Mouse (Mus musculus): Measurements from ENCODE around the gene Ppef2. TPM values are rescaled to one million over a fixed set of nuclear protein-coding genes. Genes with fewer than 3 reads are reported as not detected.
"Not testable (repeated sequence)": the region's sequence is repeated elsewhere in the genome, so short reads cannot be mapped to it uniquely, and the experiment has no call there.

Ppef2 gene
- polyA plus RNA-seq, 1 experiment from 2014 or later, result 0.68 TPM

GRCm38 (mm10) chr5:92205184-92205583 is 50.9 kb downstream of the Ppef2 start:
- Histone ChIP-seq H3K9ac (ENCODE audit: low read depth, low read length) (no peak overlapping the region), H3K9me3 (ENCODE audit: control insufficient read depth, low read length) (no peaks in the 10 kb centered on the region), H3K36me3 (ENCODE audit: control insufficient read depth, insufficient read depth, low read length) (peaks cover 21% of the 10 kb centered on the region; the same call in 1 of the 2 replicates), H3K4me3 (ENCODE audit: low read length) (no peak overlapping the region), H3K4me1 (ENCODE audit: control insufficient read depth, insufficient read depth, low read depth, low read length) (no peaks in the 10 kb centered on the region), H3K27me3 (replicated peaks; ENCODE audit: control insufficient read depth, insufficient read depth, low read length) (no peaks in the 10 kb centered on the region), H3K27ac (ENCODE audit: low read depth, low read length) (no peak overlapping the region), H3K4me2 (ENCODE audit: low read length) (no peak overlapping the region)
- no peak for ATAC-seq
- WGBS, result 87% methylated on average over 7 of the region's 7 CpGs

GRCm38 (mm10) chr5:92204162-92205036 is 51.7 kb downstream of the Ppef2 start:
- ATAC-seq, result no peak
- H3K4me1 ChIP-seq (ENCODE audit: control insufficient read depth, insufficient read depth, low read depth, low read length), result no peaks in the 10 kb centered on the region
- WGBS, result 93% methylated on average over 6 of the region's 6 CpGs
- H3K9ac ChIP-seq (ENCODE audit: low read depth, low read length), result no peak overlapping the region
- H3K27me3 ChIP-seq (replicated peaks; ENCODE audit: control insufficient read depth, insufficient read depth, low read length), result no peaks in the 10 kb centered on the region
- H3K4me3 ChIP-seq (ENCODE audit: low read length), result no peak overlapping the region
- H3K27ac ChIP-seq (ENCODE audit: low read depth, low read length), result no peak overlapping the region
- no peak overlapping the region for H3K4me2 ChIP-seq (ENCODE audit: low read length)
- no peaks in the 10 kb centered on the region for H3K9me3 ChIP-seq (ENCODE audit: control insufficient read depth, low read length)
- peaks cover 24% of the 10 kb centered on the region for H3K36me3 ChIP-seq (ENCODE audit: control insufficient read depth, insufficient read depth, low read length)

- Histone ChIP-seq H3K4me1 (ENCODE audit: control insufficient read depth, insufficient read depth, low read depth, low read length) (peaks cover 6% of the 10 kb centered on the region; the same call in 1 of the 2 replicates), H3K4me2 (ENCODE audit: low read length) (no peak overlapping the region), H3K27ac (ENCODE audit: low read depth, low read length) (no peak overlapping the region), H3K36me3 (ENCODE audit: control insufficient read depth, insufficient read depth, low read length) (peaks cover 27% of the 10 kb centered on the region), H3K27me3 (replicated peaks; ENCODE audit: control insufficient read depth, insufficient read depth, low read length) (no peaks in the 10 kb centered on the region), H3K9me3 (ENCODE audit: control insufficient read depth, low read length) (no peaks in the 10 kb centered on the region), H3K4me3 (ENCODE audit: low read length) (no peak overlapping the region), H3K9ac (ENCODE audit: low read depth, low read length) (no peak overlapping the region)
- no peak for ATAC-seq
- WGBS, result 75% methylated on average over 8 of the region's 8 CpGs
Measured at GRCm38 (mm10) chr5:92198266-92198665, 57.8 kb downstream of the Ppef2 start.

- peaks cover 33% of the 10 kb centered on the region for H3K36me3 ChIP-seq (ENCODE audit: control insufficient read depth, insufficient read depth, low read length)
- WGBS, result 56% methylated on average over 15 of the region's 15 CpGs
- no peaks in the 10 kb centered on the region for H3K9me3 ChIP-seq (ENCODE audit: control insufficient read depth, low read length)
- no peak overlapping the region for H3K4me2 ChIP-seq (ENCODE audit: low read length)
- ATAC-seq, result peak; percentile 77
- H3K27ac ChIP-seq (ENCODE audit: low read depth, low read length), result peak overlapping the region; percentile 6; the same call in 1 of the 2 replicates
- no peak overlapping the region for H3K4me3 ChIP-seq (ENCODE audit: low read length)
- no peaks in the 10 kb centered on the region for H3K27me3 ChIP-seq (replicated peaks; ENCODE audit: control insufficient read depth, insufficient read depth, low read length)
- H3K9ac ChIP-seq (ENCODE audit: low read depth, low read length), result 0 out of 2 replicates have a peak overlapping the region, but pooled peaks have one; percentile 23
- peaks cover 6% of the 10 kb centered on the region; the same call in 1 of the 2 replicates for H3K4me1 ChIP-seq (ENCODE audit: control insufficient read depth, insufficient read depth, low read depth, low read length)
Measured at GRCm38 (mm10) chr5:92196895-92197811, 58.9 kb downstream of the Ppef2 start.

GRCm38 (mm10) chr5:92195716-92196115 is 60.4 kb downstream of the Ppef2 start:
- not testable (repeated sequence) for H3K27ac ChIP-seq (ENCODE audit: low read depth, low read length); H3K9ac ChIP-seq (ENCODE audit: low read depth, low read length); H3K9me3 ChIP-seq (ENCODE audit: control insufficient read depth, low read length); H3K27me3 ChIP-seq (replicated peaks; ENCODE audit: control insufficient read depth, insufficient read depth, low read length); H3K4me3 ChIP-seq (ENCODE audit: low read length); H3K4me2 ChIP-seq (ENCODE audit: low read length); H3K4me1 ChIP-seq (ENCODE audit: control insufficient read depth, insufficient read depth, low read depth, low read length)
- H3K36me3 ChIP-seq (ENCODE audit: control insufficient read depth, insufficient read depth, low read length), result peaks cover 25% of the 10 kb centered on the region
- peak; percentile 72; the same call in 1 of the 2 replicates for ATAC-seq
- 36% methylated on average over 2 of the region's 2 CpGs for WGBS

GRCm38 (mm10) chr5:92188881-92189483 is 67.1 kb downstream of the Ppef2 start:
- WGBS, result 95% methylated on average over 7 of the region's 7 CpGs
- Histone ChIP-seq H3K4me1 (ENCODE audit: control insufficient read depth, insufficient read depth, low read depth, low read length) (no peaks in the 10 kb centered on the region), H3K27me3 (replicated peaks; ENCODE audit: control insufficient read depth, insufficient read depth, low read length) (no peaks in the 10 kb centered on the region), H3K4me2 (ENCODE audit: low read length) (no peak overlapping the region), H3K36me3 (ENCODE audit: control insufficient read depth, insufficient read depth, low read length) (peaks cover 41% of the 10 kb centered on the region), H3K9ac (ENCODE audit: low read depth, low read length) (no peak overlapping the region), H3K4me3 (ENCODE audit: low read length) (no peak overlapping the region), H3K27ac (ENCODE audit: low read depth, low read length) (no peak overlapping the region), H3K9me3 (ENCODE audit: control insufficient read depth, low read length) (peaks cover 7% of the 10 kb centered on the region)
- ATAC-seq, result no peak

GRCm38 (mm10) chr5:92183071-92183830 is 72.8 kb downstream of the Ppef2 start:
- 90% methylated on average over 8 of the region's 8 CpGs for WGBS
- no peak overlapping the region for H3K27ac ChIP-seq (ENCODE audit: low read depth, low read length)
- H3K4me3 ChIP-seq (ENCODE audit: low read length), result no peak overlapping the region
- no peaks in the 10 kb centered on the region for H3K4me1 ChIP-seq (ENCODE audit: control insufficient read depth, insufficient read depth, low read depth, low read length)
- H3K4me2 ChIP-seq (ENCODE audit: low read length), result no peak overlapping the region
- peaks cover 24% of the 10 kb centered on the region for H3K36me3 ChIP-seq (ENCODE audit: control insufficient read depth, insufficient read depth, low read length)
- no peaks in the 10 kb centered on the region for H3K27me3 ChIP-seq (replicated peaks; ENCODE audit: control insufficient read depth, insufficient read depth, low read length)
- no peak overlapping the region for H3K9ac ChIP-seq (ENCODE audit: low read depth, low read length)
- no peak for ATAC-seq
- H3K9me3 ChIP-seq (ENCODE audit: control insufficient read depth, low read length), result peaks cover under 1% of the 10 kb centered on the region; the same call in 1 of the 2 replicates
